Mouse (Mus musculus): Measurements from ENCODE around the gene Cga.
"Not testable (repeated sequence)": the region's sequence is repeated elsewhere in the genome, so short reads cannot be mapped to it uniquely, and the experiment has no call there.

Gene Cga

GRCm38 (mm10) chr4:34889812-34890185 lies 3.8 kb upstream of the Cga start:
- in situ Hi-C loops (cut with MboI, MseI) = no loop called here

GRCm38 (mm10) chr4:34898497-34898896 lies 4.9 kb downstream of the Cga start:
- in situ Hi-C loops (cut with MboI, MseI) = no loop called here

GRCm38 (mm10) chr4:34899322-34899721 lies 5.7 kb downstream of the Cga start:
- in situ Hi-C loops (cut with MboI, MseI) = no loop called here

GRCm38 (mm10) chr4:34900155-34900554 lies 6.6 kb downstream of the Cga start:
- in situ Hi-C loops (cut with MboI, MseI) = no loop called here

- in situ Hi-C loops (cut with MboI, MseI) = no loop called here
These were observed 7.6 kb downstream of the Cga start for GRCm38 (mm10) chr4:34901166-34901565.

- in situ Hi-C loops (cut with MboI, MseI) = not testable (repeated sequence)
These were observed 8.0 kb downstream of the Cga start for GRCm38 (mm10) chr4:34901582-34901981.

GRCm38 (mm10) chr4:34905396-34905795 lies 11.8 kb downstream of the Cga start:
- in situ Hi-C loops (cut with MboI, MseI) = no loop called here

- in situ Hi-C loops (cut with MboI, MseI) = no loop called here
These were observed 12.6 kb downstream of the Cga start for GRCm38 (mm10) chr4:34906151-34906550.

- in situ Hi-C loops (cut with MboI, MseI) = no loop called here
These were observed 13.4 kb downstream of the Cga start for GRCm38 (mm10) chr4:34907026-34907425.

GRCm38 (mm10) chr4:34908127-34908526 lies 14.5 kb downstream of the Cga start:
- in situ Hi-C loops (cut with MboI, MseI) = no loop called here

- in situ Hi-C loops (cut with MboI, MseI) = no loop called here
These were observed 17.8 kb downstream of the Cga start for GRCm38 (mm10) chr4:34911401-34911800.

- in situ Hi-C loops (cut with MboI, MseI) = no loop called here
These were observed 18.6 kb downstream of the Cga start for GRCm38 (mm10) chr4:34912171-34912570.

GRCm38 (mm10) chr4:34917400-34917799 lies 23.8 kb downstream of the Cga start:
- in situ Hi-C loops (cut with MboI, MseI) = no loop called here

- in situ Hi-C loops (cut with MboI, MseI) = no loop called here
These were observed 28.7 kb downstream of the Cga start for GRCm38 (mm10) chr4:34922177-34922870.

GRCm38 (mm10) chr4:34928386-34928785 lies 34.8 kb downstream of the Cga start:
- in situ Hi-C loops (cut with MboI, MseI) = not testable (repeated sequence)

GRCm38 (mm10) chr4:34941046-34941445 lies 47.5 kb downstream of the Cga start:
- in situ Hi-C loops (cut with MboI, MseI) = no loop called here

GRCm38 (mm10) chr4:34947181-34947580 lies 53.6 kb downstream of the Cga start:
- in situ Hi-C loops (cut with MboI, MseI) = no loop called here

- in situ Hi-C loops (cut with MboI, MseI) = loop anchor here (10.0 kb wide), 1 partner anchor 241 kb away; no protein-coding TSS in a partner anchor
These were observed 60.1 kb downstream of the Cga start for GRCm38 (mm10) chr4:34953716-34954115.
